Mouse (Mus musculus): Measurements from ENCODE around the gene Ecel1.

Ecel1 gene

DNA sequence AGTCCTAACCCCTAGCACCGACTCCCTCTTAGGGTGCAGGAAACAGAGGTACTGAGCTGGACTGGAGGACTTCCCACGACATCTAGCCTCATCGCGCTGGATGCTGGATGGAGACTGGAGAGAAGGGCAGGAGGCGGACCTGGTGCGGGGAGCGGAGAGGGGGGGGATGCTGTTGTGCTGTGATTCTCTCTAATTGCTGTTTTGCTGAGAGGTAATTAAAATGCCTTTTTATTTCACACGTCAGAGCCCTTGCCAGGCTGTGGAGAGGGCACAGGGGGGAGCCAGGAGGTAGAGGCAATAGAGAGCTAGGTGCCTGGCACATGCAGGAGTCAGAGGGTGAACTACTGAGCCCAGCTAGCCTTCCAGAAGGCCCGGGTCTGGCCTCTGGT is 8.5 kb upstream of the Ecel1 start:
- no peak for DNase-seq

GRCm38 (mm10) chr1:87164164-87164795 is 8.0 kb upstream of the Ecel1 start:
- DNase-seq = no peak

- no peak for DNase-seq
Observed at GRCm38 (mm10) chr1:87159396-87159795, 3.1 kb upstream of the Ecel1 start.

DNA sequence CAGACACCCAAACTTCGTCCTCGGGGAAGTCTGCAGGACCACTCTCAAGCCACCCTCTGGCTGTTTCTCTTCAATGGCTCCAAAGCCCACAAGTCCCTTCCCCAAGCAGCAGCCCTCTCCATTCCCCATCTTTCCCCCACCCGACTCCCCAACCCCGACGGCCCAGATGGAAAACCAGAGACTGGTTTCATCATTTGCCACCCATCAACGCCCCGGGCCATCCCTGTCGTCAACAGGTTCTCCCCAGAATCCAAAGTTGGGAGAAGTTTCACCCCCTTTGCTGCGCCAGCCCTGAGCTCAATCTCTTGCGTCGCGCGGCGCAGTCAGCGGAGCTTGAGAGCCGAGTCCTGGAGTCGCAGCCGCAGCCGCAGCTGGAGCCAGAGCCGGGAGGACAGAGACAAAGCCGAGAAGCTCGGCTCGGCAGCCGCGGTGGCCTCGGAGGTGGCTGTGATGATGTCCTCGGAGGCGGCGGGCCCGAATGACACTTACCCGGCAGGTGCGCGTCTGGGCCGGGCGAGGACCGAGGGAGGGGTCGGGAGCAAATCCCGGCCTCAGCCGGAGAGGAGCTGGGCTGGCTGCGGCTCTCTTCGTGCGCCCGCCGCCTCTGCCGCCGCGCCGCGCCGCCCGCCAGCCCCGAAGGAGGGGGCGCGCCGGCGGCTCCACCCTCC is 656 bp downstream of the Ecel1 start:
- DNase-seq = no peak

DNA sequence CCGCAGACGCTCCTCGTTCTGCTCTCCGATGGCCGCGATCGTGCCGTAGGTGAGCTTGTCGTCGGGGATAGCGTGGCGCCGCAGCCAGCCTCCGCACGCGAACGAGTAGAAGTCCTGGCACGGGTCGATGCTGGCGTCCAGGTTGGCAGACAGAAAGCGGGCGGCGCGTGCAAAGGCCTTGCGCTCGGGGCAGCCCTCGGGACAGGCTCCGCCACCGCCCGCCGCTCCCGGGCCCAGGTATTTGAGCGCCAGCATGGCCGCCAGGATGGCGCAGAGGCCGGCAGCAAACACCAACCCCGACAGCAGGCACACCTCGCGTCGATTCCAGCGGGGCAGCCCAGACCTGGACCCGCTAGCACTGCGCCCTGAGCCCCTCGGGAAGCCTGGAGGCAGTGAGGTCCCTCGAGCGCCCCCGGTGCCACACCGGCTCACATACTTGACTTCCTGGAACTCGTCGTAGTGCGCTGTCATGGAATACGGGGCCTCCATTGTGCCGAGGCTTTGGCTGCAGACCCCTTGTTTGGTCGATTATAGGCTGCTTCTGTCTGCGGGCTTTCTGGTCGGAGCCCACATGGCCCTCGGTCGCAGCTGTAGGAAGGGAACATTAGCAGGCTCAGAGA is 1.7 kb downstream of the Ecel1 start:
- no peak for DNase-seq

DNA sequence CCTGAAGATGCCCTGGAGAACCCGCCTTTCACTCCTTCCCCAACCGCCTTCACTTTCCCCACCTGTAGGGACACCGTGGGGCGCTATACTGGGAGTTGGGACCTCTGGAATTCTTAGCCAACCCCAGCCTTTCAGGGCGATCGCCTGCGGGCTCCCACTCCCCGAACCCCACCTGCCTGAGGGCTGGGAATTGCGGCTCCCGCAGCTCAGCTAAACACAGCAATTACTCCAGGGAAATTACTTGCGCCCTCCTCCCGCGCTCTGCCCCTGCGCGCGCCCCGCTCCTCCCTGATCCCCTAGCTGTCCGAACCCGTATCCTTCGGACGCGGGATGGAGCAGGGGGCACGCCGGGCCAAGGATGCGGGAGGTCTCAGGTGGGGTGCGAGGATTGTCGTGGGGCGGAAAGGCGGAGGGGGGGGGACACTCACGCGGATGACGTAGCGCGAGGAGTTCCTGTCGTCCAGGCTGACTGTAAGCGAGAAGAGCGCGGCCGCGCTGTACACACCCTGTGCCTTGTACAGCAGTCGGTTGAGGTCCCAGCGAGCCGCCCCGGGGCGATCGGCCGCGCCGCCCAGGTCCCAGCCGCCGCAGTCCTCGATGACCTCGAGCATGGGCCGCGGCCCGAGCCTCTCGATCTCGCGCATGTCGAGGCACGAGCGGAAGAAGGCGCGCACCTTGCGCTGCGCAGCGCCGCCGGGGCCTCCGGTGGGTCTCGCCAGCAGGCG is 2.4 kb downstream of the Ecel1 start:
- no peak for DNase-seq

- no peak for DNase-seq
Observed at GRCm38 (mm10) chr1:87151286-87151685, 5.0 kb downstream of the Ecel1 start.

DNA sequence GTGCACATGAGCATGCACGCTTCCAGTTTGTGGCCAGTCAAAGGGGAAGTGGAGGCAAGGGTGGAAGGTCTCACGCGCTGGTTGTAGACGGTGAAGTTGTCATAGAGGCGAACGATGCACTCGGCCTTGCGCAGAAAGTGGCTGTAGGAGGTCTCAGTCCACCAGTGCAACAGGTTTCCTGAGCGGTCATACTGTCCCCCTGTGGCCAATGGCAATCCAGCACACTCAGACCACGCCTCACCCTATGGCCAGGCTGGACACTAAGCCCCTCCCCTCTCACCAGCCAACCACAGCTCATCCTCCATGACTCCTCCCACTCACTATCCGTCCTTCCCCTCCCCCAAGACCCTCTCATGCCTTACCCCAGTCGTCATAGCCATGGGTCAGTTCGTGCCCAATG is 6.9 kb downstream of the Ecel1 start:
- DNase-seq = no peak

DNA sequence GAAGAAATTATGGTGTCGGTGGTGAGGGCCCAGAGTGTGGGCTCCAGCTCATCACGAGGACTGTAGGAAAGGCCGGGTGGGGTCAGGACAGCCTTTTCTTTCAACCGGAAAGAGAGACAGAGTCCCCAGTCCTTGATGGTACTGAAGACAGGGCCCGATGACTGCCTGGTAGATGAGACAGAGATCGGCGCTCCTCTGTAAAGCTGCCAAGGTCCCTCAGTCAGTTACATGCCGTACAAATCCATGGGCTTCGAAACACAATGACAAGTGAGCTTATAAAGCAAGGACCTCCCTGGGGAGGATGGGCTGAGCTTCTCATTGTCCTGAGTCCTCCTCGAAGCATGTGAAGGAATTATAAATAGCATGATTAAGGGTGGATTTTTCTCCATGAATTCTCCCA is 13.2 kb downstream of the Ecel1 start:
- no peak for DNase-seq

DNA sequence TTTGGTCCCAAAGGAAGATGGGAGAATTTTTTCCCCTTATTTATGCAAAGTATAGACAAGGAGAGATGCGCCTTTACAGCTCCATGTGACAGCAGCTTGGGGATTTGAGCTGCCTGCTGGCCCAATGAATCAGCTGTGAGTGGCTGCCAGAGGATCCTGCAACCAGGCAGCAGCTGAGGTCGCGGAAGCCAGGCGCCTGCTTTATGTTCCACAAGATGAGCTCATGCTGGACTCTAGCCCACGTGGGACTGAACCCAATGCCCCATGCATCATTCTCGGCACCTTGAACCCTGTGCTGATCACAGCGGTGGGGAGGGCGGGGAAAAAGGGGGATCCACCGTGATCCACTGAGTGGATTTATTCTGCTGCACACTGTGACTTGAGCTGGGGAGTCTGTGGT is 13.9 kb downstream of the Ecel1 start:
- DNase-seq = no peak

- no peak for DNase-seq
Observed at GRCm38 (mm10) chr1:87141550-87141949, 14.8 kb downstream of the Ecel1 start.

- DNase-seq = no peak
Observed at GRCm38 (mm10) chr1:87131803-87132202, 24.5 kb downstream of the Ecel1 start.

DNA sequence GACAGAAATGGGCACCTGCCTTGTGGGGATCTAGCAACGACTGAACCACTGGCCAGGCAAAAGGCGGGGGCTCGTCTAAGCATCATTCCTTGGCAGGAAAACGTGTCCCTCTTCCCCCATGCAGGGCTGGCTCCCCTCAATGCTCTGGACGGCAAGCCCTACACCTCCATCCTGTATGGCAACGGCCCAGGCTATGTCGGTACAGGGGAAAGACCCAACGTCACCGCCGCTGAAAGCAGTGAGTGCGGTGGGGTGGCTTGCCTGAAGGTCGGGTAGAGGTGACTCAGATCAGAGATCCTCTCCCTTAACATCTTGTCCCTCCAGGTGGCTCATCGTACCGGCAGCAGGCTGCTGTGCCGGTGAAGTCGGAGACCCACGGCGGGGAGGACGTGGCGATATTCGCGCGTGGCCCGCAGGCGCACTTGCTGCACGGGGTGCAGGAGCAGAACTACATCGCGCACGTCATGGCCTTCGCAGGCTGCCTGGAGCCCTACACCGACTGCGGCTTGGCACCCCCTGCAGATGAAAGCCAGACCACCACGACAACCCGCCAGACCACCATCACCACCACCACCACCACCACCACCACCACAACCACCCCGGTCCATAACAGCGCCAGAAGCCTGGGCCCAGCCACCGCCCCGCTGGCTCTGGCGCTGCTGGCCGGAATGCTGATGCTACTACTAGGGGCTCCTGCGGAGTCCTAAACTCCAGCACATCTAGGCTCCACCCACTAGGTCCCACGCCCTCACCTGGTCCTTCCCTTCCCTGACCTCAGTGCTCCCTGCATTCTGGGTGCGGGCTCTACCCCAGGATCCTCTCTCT is 28.9 kb downstream of the Ecel1 start:
- DNase-seq = no peak

DNA sequence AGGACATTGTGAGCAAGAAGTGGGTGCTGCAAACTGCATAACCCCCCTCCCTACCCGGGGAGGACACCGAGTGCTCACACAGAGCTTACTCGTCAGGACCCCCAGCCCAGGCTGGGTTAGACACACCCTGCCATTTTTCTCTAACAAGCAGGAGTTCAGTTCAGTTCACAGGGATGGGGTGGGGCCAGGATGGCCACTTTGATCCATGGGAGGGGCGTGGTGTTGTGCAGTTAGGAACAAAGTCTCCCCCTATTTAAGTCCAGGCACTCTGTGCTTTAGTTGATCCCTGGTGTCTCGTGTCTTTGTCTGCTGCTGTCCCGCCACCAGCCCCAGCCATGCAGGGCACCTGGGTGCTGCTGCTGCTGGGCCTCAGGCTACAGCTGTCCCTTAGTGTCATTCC is 31.6 kb downstream of the Ecel1 start, which contains the start of gene Akp3:
Gene Akp3, plus strand, starts transcription at position 301 of the 400 bp plus-strand sequence.
- DNase-seq = no peak

DNA sequence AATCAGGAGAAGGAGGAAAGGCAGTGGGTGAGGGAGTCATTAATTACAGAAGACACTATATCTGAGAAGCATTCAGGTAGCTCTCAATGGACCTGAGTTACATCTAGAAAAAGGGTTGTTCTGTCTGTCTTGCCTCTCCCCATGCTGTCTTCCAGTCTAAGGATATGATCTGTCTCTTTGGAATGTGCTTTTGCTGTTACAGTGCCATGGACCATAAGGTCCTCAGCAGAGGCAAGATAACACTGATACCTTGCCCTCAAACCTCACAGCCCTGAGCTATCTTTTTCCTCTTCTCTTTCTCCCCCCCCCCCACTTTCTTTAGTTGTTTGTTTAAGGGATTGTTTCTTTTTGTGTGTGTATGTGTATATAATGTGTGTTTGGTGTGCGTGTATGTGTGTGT is 41.5 kb downstream of the Ecel1 start:
- no peak for DNase-seq

DNA sequence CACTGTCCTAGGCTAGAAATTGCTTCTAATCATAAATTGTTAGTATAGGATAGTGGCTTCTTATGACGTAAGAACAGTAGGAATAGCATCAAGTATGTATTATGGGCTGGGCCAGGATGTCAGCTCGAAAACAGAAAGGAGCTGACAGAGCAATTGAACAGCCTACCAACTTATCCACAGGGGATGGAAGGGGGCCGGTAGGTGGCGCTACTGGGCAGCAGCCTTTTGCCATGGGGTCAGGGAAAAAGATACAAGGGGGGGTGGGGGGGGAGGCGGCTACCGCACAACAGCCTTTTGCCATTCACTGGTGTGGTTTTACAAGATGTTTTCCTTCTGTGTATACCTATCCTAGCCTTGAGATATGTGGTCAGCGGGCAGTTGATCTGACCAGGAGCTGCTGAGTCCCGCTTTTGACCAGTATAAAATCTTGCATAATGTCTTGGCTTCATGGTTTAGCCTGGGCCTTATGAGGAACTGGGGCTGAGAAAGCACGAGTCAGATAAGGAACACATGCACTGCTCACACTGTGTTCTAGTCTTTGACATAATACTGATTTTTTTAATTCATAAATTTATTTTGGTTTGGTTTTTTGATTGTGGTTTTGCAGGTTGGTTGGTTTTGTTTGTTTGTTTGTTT is 44.5 kb downstream of the Ecel1 start:
- DNase-seq = no peak

- DNase-seq = no peak
Observed at GRCm38 (mm10) chr1:87108564-87108963, 47.8 kb downstream of the Ecel1 start.

DNA sequence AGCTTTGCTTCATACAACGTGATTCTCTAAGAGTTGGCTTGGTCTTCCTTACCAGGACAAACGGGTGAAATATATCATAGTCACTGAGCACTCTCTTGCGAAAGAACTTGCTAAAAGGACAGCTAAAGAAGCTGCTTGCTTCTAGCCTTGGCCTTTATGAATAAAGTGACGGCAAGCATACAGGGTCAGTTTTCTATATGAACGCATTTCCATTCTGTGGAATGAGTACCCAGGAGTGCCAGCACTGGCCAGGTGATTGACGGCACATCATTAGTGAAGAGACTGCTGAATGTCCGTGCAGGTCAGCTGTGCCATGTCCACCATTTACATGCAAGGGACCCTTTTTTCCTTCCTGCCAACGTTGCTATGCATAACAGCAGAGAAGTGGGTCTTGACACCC is 49.8 kb downstream of the Ecel1 start:
- no peak for DNase-seq

DNA sequence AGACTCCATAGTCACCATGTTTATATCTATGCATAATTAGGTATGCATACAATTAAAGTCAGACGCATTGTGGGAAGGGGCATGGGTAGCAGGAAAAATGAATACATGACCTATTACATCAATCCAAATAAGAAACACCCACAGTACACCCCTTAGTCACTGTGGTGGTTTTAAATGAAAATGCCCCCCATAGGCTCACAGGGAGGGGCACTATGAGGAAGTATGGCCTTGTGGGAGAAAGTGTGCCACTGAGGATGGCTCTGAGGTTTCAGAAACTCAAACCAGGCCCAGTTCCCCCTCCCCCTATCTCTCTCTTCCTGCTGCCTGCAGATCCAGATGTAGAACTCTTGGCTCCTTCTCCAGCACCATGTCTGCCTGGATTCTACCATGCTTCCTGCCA is 52.4 kb downstream of the Ecel1 start:
- DNase-seq = no peak

- DNase-seq = no peak
Observed at GRCm38 (mm10) chr1:87102114-87102513, 54.2 kb downstream of the Ecel1 start.

DNA sequence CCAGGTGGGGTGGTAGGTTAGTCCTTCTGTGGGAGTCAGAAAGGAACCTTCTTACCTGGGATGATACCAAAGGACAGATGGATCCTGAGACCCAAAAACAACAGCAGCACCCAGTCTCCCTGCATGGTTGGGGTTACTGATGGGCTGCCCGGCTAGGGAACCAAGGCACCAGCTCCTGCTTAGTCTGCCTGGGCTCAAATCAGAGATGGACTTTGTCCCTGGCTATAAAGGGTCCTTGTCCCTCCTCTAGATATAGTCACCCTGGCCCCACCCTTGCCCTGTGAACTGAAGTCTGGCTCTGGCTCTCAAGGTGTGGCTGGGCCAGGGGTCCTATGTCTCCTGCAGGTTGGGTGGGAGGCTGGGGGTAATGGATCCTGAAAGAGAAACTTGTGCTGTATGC is 54.9 kb downstream of the Ecel1 start, which contains the start of gene Alpi:
Gene Alpi, minus strand, starts transcription at position 196 of the 400 bp plus-strand sequence.
- DNase-seq = no peak

GRCm38 (mm10) chr1:87098358-87098975 is 57.9 kb downstream of the Ecel1 start:
- peak; percentile 6 for DNase-seq
